Mouse (Mus musculus) liver, postnatal 0 days (tissue): ENCODE data around the gene Top1. TPM values are rescaled to one million over a fixed set of nuclear protein-coding genes. Genes with fewer than 3 reads are reported as not detected.
A peak's percentile ranks its signal among the peaks of the same experiment; 100 is the strongest.

ENCODE experiments used
- ATAC-seq: fragments of 200-750 bp; cut with Nextera tagmentation; 2 replicates; pipeline ENCODE4 v1.8.0; 2017; ENCODE audit warnings: mild to moderate bottlenecking, moderate library complexity
- DNase-seq: peaks from one replicate; pipeline ENCODE4 v3.0.0-alpha.2; 2016
- H3K27ac ChIP-seq: fragments of 300-500 bp; sonication (generic); 2 replicates; pipeline ENCODE4 v1.5.1; 2014; ENCODE audit warnings: antibody characterized with exemption, moderate library complexity, mild to moderate bottlenecking, low read depth
- H3K27me3 ChIP-seq: fragments of 300-500 bp; sonication (generic); 2 replicates; pipeline ENCODE4 v1.6.1; 2014; ENCODE audit warnings: low read length, control low read depth, mixed read lengths; ENCODE audit not compliant: insufficient read depth
- H3K36me3 ChIP-seq: fragments of 300-500 bp; sonication (generic); replicated peaks from 2 replicates; pipeline ENCODE4 v1.6.1; 2014; ENCODE audit warnings: mild to moderate bottlenecking, control low read depth, low read length, moderate library complexity, mixed read lengths; ENCODE audit not compliant: insufficient read depth
- H3K4me1 ChIP-seq: fragments of 300-500 bp; sonication (generic); 2 replicates; pipeline ENCODE4 v1.6.1; 2014; ENCODE audit warnings: antibody characterized with exemption, mild to moderate bottlenecking, control low read depth; ENCODE audit not compliant: insufficient read depth
- H3K4me2 ChIP-seq: fragments of 300-500 bp; sonication (generic); 2 replicates; pipeline ENCODE4 v1.6.1; 2014; ENCODE audit warnings: low read depth, mild to moderate bottlenecking, low read length, moderate library complexity, mixed read lengths
- H3K4me3 ChIP-seq: fragments of 300-500 bp; sonication (generic); 2 replicates; pipeline ENCODE4 v1.5.1; 2014; ENCODE audit warnings: low read depth, low read length
- H3K9ac ChIP-seq: fragments of 300-500 bp; sonication (generic); replicated peaks from 2 replicates; pipeline ENCODE4 v1.6.1; 2014; ENCODE audit warnings: mild to moderate bottlenecking, moderate library complexity
- H3K9me3 ChIP-seq: fragments of 300-500 bp; sonication (generic); 2 replicates; pipeline ENCODE4 v1.6.1; 2016; ENCODE audit warnings: mild to moderate bottlenecking, control low read depth, low read length, mixed read lengths
- CTCF ChIP-seq: sonication (generic); IDR thresholded peaks from 2 replicates; pipeline ENCODE4 v1.5.1; 2016; ENCODE audit warnings: antibody characterized with exemption, low read depth
- EP300 ChIP-seq: IDR thresholded peaks from 2 replicates; pipeline ENCODE4 v1.6.1; 2016; ENCODE audit warnings: antibody characterized with exemption, low read depth, mild to moderate bottlenecking
- WGBS: fragments of 180-500 bp; shearing (Covaris S2); extraction: QIAGEN DNeasy Blood & Tissue Kit; methylation state at CpG from one replicate; pipeline ENCODE4 v1.1.7; 2014; ENCODE audit not compliant: insufficient replicate concordance; 5-methylcytosine and 5-hydroxymethylcytosine counted together
- polyA plus RNA-seq: library from polyadenylated mRNA; unstranded; fragments of >200 nt; fragmentation: Nextera tagmentation; extraction: Ambion mirVana; gene quantifications from 2 replicates; pipeline ENCODE4 v1.2.1, GENCODE M21; 2015

Top1 gene
- polyA plus RNA-seq, 1 experiment from 2014 or later: 30.5 TPM

DNA sequence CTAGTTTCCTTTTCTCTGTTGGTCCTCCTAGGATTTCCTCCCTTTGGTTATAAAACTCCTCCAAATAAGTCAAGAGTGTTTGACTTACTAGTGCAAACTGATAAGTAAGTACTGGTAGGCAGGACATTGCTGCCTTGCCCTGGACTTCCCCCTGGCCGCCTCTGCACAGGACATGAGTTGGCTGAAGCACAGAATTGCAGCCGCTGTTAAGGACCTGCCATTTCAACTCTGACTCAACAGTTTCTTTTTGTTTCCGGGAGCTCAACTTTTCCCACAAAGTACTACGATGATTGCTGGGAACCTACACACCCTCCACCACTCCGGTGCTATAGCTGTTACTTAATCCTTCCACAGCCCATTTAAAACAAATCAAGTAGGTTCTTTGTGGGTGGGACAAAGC lies 54.6 kb downstream of the Top1 start:
- H3K4me3 ChIP-seq: no peak overlapping the region
- peaks cover 69% of the 10 kb centered on the region for H3K36me3 ChIP-seq
- H3K9ac ChIP-seq: no peak overlapping the region
- no peaks in the 10 kb centered on the region for H3K9me3 ChIP-seq
- 39% methylated on average over 5 of the region's 5 CpGs for WGBS
- no peak overlapping the region for H3K27ac ChIP-seq
- no peak overlapping the region for H3K4me2 ChIP-seq
- H3K4me1 ChIP-seq: 0 out of 2 replicates have a peak, but pooled peaks cover 3% of the 10 kb centered on the region
- TF ChIP-seq CTCF (no peak), EP300 (0 out of 2 replicates have a peak, but pooled peaks have one; percentile 12)
- no peaks in the 10 kb centered on the region for H3K27me3 ChIP-seq
- DNase-seq: no peak
- peak; percentile 45; the same call in 1 of the 2 replicates for ATAC-seq

DNA sequence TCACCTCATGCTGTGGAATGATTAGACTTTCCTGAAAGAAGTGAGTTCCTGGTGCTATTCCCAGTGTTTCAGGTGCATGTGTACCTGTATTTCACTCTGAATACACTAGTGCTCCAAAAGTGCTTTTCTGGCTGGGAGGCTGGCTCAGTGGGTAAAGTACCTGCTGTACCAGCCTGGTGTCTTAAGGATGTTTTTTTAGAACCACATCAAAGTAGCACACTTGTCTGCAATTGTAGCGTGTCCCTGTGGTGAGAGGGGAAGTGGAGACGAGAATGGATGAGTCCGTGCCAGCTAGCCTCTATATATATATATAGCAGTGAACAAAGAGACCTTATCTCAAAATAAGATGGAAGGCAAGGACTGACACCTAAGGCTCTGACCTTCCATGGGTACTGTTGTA lies 55.9 kb downstream of the Top1 start:
- no peak for DNase-seq

DNA sequence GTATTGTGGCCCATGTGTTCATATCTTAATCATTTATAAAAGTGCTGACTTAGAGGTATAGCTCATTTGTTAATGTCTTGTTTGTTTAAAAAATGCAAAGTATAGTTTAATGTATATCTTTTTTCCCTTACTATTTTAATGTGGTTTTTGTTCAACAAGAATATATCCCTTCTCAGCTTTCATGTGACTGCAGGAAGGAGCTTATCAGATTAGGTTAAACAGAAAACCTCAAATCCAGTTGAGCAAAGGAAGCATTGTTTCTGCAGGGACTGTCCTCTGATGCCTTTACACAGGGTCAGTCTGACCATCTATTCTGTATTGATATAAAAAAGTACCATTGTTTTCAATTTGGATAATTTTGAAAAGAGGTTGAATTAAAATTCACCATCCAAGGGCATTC lies 57.1 kb downstream of the Top1 start:
- peaks cover 83% of the 10 kb centered on the region for H3K36me3 ChIP-seq

More for the DNA sequence above, 55.9 kb downstream of the Top1 start:
- 0 out of 2 replicates have a peak, but pooled peaks cover 3% of the 10 kb centered on the region for H3K4me1 ChIP-seq
- H3K9ac ChIP-seq: no peak overlapping the region
- H3K4me3 ChIP-seq: no peak overlapping the region
- no peaks in the 10 kb centered on the region for H3K27me3 ChIP-seq
- ATAC-seq: no peak
- H3K27ac ChIP-seq: no peak overlapping the region
- no peak for TF ChIP-seq CTCF
- TF ChIP-seq EP300: no peak
- no peak overlapping the region for H3K4me2 ChIP-seq
- peaks cover 79% of the 10 kb centered on the region for H3K36me3 ChIP-seq
- no peaks in the 10 kb centered on the region for H3K9me3 ChIP-seq
- WGBS: 60% methylated on average over 3 of the region's 3 CpGs

DNA sequence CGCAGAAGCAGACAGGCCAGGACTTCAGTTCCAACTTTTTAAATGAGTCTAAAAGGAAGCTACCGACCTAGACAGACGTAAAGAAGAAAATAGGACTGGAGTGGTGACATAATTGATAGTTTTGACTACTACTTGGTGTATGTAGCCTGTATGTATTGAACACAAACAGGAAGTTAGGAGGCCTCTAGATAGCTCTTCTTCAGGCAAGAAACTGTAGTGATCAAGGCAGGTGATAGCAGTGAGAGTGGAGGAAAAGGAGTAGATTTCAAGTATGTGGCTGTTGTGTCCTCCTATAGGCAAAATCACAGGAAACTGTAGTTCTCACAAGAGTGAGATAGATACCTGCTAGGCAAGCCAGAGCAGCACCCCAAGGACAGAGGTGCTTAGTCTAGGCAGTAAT lies 62.0 kb downstream of the Top1 start:
- no peak overlapping the region for H3K27ac ChIP-seq
- TF ChIP-seq CTCF (no peak), EP300 (no peak)
- peaks cover 83% of the 10 kb centered on the region for H3K36me3 ChIP-seq
- ATAC-seq: no peak
- no peak for DNase-seq
- no peaks in the 10 kb centered on the region for H3K9me3 ChIP-seq
- H3K4me2 ChIP-seq: no peak overlapping the region
- no peaks in the 10 kb centered on the region for H3K27me3 ChIP-seq
- WGBS: 74% methylated on average over 3 of the region's 3 CpGs
- no peaks in the 10 kb centered on the region for H3K4me1 ChIP-seq
- H3K4me3 ChIP-seq: no peak overlapping the region
- H3K9ac ChIP-seq: no peak overlapping the region

More for the DNA sequence above, 57.1 kb downstream of the Top1 start:
- Histone ChIP-seq H3K4me2 (no peak overlapping the region), H3K9me3 (no peaks in the 10 kb centered on the region), H3K4me1 (0 out of 2 replicates have a peak, but pooled peaks cover 3% of the 10 kb centered on the region), H3K9ac (no peak overlapping the region), H3K4me3 (no peak overlapping the region), H3K27me3 (no peaks in the 10 kb centered on the region), H3K27ac (no peak overlapping the region)
- TF ChIP-seq CTCF (no peak), EP300 (no peak)
- no peak for ATAC-seq
- no peak for DNase-seq

DNA sequence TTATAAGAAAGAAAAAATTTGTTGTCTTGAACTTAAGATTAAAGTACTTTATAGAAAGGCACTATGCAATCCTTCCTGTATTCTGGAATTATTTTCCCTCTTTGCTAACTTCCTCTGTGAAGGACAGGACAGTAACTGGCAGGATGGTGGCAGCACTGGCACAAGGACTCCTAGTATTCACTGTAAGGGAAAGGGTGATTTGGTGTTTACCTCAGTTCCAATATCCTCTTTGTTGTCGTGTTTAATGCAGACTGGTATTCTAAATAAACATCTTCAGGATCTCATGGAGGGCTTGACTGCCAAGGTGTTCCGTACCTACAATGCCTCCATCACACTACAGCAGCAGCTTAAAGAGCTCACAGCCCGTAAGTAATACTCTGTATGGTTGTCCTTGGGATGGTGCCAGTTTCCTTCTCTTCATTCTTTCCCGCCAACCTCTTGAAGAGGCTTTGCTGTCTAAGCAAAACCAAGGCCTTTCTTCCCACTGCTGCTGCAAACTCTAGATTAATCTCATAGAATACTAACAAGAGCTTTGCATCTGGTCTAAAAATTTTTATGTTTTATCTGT lies 69.9 kb downstream of the Top1 start:
- DNase-seq (no peak), ATAC-seq (no peak)
- H3K4me1 ChIP-seq: no peaks in the 10 kb centered on the region; the same call in 1 of the 2 replicates
- no peak overlapping the region for H3K4me2 ChIP-seq
- no peak overlapping the region for H3K9ac ChIP-seq
- no peak overlapping the region for H3K27ac ChIP-seq
- H3K36me3 ChIP-seq: peaks cover 90% of the 10 kb centered on the region
- no peaks in the 10 kb centered on the region for H3K27me3 ChIP-seq
- no peak overlapping the region for H3K4me3 ChIP-seq
- H3K9me3 ChIP-seq: no peaks in the 10 kb centered on the region
- WGBS: 90% methylated on average over 4 of the region's 4 CpGs
- TF ChIP-seq EP300 (no peak), CTCF (no peak)

DNA sequence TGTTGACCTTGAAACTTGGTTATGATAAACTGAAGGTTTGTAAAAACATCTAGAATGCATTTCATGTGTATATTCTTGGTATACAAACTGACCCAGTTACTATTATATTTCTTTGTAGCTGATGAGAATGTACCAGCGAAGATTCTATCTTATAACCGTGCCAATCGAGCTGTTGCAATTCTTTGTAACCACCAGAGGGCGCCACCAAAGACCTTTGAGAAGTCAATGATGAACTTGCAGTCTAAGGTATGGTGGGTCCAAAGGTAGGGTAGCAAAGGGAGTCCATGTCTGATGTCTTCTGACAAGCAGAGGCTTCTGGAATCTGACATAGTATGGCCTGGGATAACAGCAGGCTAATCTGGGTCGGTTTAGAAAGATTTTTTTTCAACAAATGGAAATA lies 71.6 kb downstream of the Top1 start:
- TF ChIP-seq CTCF (peak; percentile 79), EP300 (no peak)
- Histone ChIP-seq H3K4me3 (no peak overlapping the region), H3K9me3 (no peaks in the 10 kb centered on the region), H3K27ac (no peak overlapping the region), H3K9ac (no peak overlapping the region), H3K27me3 (no peaks in the 10 kb centered on the region), H3K4me2 (no peak overlapping the region), H3K36me3 (peaks cover 84% of the 10 kb centered on the region), H3K4me1 (no peaks in the 10 kb centered on the region; the same call in 1 of the 2 replicates)
- DNase-seq (peak; percentile 57), ATAC-seq (no peak)
- 68% methylated on average over 5 of the region's 5 CpGs for WGBS
